Mouse (Mus musculus): ENCODE data around the gene Mettl7a2. TPM values are rescaled to one million over a fixed set of nuclear protein-coding genes. Genes with fewer than 3 reads are reported as not detected.

Gene Mettl7a2
- polyA plus RNA-seq, 1 experiment from 2014 or later = not detected

- no peak overlapping the region for H3K27ac ChIP-seq (ENCODE audit: low read length)
- no peak overlapping the region for H3K4me3 ChIP-seq (replicated peaks; ENCODE audit: low read length)
- H3K27me3 ChIP-seq (ENCODE audit: control insufficient read depth, insufficient read depth, low read length) = no peaks in the 10 kb centered on the region
- 78% methylated on average over 17 of the region's 17 CpGs for WGBS
- no peak overlapping the region for H3K9ac ChIP-seq (ENCODE audit: low read length)
- ATAC-seq (ENCODE audit: insufficient read depth, low FRiP score) = no peak
- H3K4me2 ChIP-seq (ENCODE audit: low read depth, low read length) = no peak overlapping the region
- no peaks in the 10 kb centered on the region for H3K9me3 ChIP-seq (replicated peaks; ENCODE audit: control insufficient read depth, low read length)
- no peaks in the 10 kb centered on the region for H3K36me3 ChIP-seq (ENCODE audit: control insufficient read depth, insufficient read depth, low read length)
- H3K4me1 ChIP-seq (ENCODE audit: control insufficient read depth, insufficient read depth, low read length) = no peaks in the 10 kb centered on the region
Observed at GRCm38 (mm10) chr15:100387544-100388223, 34.7 kb downstream of the Mettl7a2 start.

DNA sequence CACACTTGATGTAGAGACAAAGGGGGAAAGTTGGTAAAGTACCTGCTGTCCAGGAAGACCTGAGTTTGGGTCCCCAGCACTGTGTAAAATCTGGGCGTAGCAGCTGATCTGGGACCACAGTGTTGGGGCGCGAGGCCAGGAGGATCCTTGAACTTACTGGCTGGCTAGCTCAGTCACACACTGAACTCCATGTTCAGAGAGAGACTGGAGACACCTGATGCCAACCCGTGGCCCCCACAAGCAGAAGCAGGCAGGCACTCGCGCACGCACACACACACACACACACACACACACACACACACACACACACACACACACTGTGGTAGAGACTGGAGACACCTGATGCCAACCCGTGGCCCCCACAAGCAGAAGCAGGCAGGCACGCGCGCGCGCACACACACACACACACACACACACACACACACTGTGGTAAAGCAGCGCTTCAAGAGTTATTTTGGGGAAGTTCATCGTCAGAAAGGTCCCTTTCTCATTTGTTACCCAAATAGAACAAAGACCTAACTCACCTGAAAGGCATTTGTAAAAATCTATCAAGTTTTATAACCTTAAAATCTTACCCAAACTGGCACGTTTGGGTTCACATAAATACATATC, 35.3 kb downstream of the Mettl7a2 start:
- WGBS = 80% methylated on average over 16 of the region's 16 CpGs
- Histone ChIP-seq H3K4me3 (replicated peaks; ENCODE audit: low read length) (no peak overlapping the region), H3K27ac (ENCODE audit: low read length) (no peak overlapping the region), H3K9me3 (replicated peaks; ENCODE audit: control insufficient read depth, low read length) (no peaks in the 10 kb centered on the region), H3K4me2 (ENCODE audit: low read depth, low read length) (no peak overlapping the region), H3K4me1 (ENCODE audit: control insufficient read depth, insufficient read depth, low read length) (no peaks in the 10 kb centered on the region), H3K27me3 (ENCODE audit: control insufficient read depth, insufficient read depth, low read length) (no peaks in the 10 kb centered on the region), H3K36me3 (ENCODE audit: control insufficient read depth, insufficient read depth, low read length) (0 out of 2 replicates have a peak, but pooled peaks cover 3% of the 10 kb centered on the region), H3K9ac (ENCODE audit: low read length) (no peak overlapping the region)
- no peak for ATAC-seq (ENCODE audit: insufficient read depth, low FRiP score)

GRCm38 (mm10) chr15:100388886-100389285, 35.9 kb downstream of the Mettl7a2 start:
- no peak overlapping the region for H3K4me3 ChIP-seq (replicated peaks; ENCODE audit: low read length)

DNA sequence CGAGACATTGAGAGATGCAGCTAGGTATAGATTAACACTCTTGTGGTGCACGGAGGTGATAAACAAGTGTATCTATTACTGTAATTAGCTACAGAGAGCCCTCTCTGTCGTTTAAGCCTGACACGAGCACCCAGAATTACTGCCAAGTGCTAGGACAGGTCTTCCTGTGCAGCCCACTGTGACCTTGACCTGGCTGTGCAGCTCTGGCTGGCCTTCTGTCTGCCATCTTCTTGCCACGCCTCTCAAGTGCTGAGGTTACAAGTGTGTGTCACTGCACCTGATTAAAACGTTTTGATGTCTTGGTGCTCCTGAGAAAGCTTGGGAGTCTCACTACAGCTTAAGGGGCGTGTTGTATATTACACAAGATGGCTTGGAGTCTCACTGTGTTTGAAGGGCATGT, 38.1 kb downstream of the Mettl7a2 start:
- Histone ChIP-seq H3K4me1 (ENCODE audit: control insufficient read depth, insufficient read depth, low read length) (no peaks in the 10 kb centered on the region), H3K9ac (ENCODE audit: low read length) (no peak overlapping the region), H3K4me3 (replicated peaks; ENCODE audit: low read length) (no peak overlapping the region), H3K36me3 (ENCODE audit: control insufficient read depth, insufficient read depth, low read length) (peaks cover 23% of the 10 kb centered on the region; the same call in 1 of the 2 replicates), H3K27me3 (ENCODE audit: control insufficient read depth, insufficient read depth, low read length) (no peaks in the 10 kb centered on the region), H3K27ac (ENCODE audit: low read length) (no peak overlapping the region), H3K9me3 (replicated peaks; ENCODE audit: control insufficient read depth, low read length) (no peaks in the 10 kb centered on the region), H3K4me2 (ENCODE audit: low read depth, low read length) (no peak overlapping the region)
- WGBS = 63% methylated on average over 7 of the region's 7 CpGs
- no peak for ATAC-seq (ENCODE audit: insufficient read depth, low FRiP score)

More at GRCm38 (mm10) chr15:100388886-100389285, 35.9 kb downstream of the Mettl7a2 start:
- Histone ChIP-seq H3K9ac (ENCODE audit: low read length) (no peak overlapping the region), H3K4me2 (ENCODE audit: low read depth, low read length) (no peak overlapping the region), H3K9me3 (replicated peaks; ENCODE audit: control insufficient read depth, low read length) (no peaks in the 10 kb centered on the region), H3K36me3 (ENCODE audit: control insufficient read depth, insufficient read depth, low read length) (0 out of 2 replicates have a peak, but pooled peaks cover 8% of the 10 kb centered on the region), H3K27me3 (ENCODE audit: control insufficient read depth, insufficient read depth, low read length) (no peaks in the 10 kb centered on the region), H3K27ac (ENCODE audit: low read length) (no peak overlapping the region), H3K4me1 (ENCODE audit: control insufficient read depth, insufficient read depth, low read length) (no peaks in the 10 kb centered on the region)
- no peak for ATAC-seq (ENCODE audit: insufficient read depth, low FRiP score)
- 60% methylated on average over 9 of the region's 9 CpGs for WGBS

DNA sequence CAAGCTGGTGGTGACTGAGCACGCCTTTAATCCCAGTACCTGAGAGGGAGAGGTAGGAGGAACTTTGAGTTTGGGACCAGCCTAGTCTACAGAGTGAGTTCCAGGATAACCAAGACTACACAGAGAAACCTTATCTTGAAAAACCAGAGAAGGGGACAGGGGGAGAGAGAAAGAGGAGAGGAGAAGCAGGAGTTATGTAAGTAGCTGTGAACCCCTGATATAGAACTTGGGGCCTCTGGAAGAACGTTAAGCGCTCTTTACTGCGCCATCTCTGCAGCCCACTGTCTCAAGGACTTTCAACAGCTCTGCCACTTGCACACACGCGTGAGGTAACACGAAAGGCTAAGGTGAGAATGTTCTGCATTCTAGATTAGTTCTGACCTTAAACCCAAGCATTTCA, 38.6 kb downstream of the Mettl7a2 start:
- H3K4me1 ChIP-seq (ENCODE audit: control insufficient read depth, insufficient read depth, low read length) = no peaks in the 10 kb centered on the region
- no peak overlapping the region for H3K27ac ChIP-seq (ENCODE audit: low read length)
- H3K9me3 ChIP-seq (replicated peaks; ENCODE audit: control insufficient read depth, low read length) = no peaks in the 10 kb centered on the region
- H3K4me2 ChIP-seq (ENCODE audit: low read depth, low read length) = no peak overlapping the region
- H3K4me3 ChIP-seq (replicated peaks; ENCODE audit: low read length) = no peak overlapping the region
- H3K36me3 ChIP-seq (ENCODE audit: control insufficient read depth, insufficient read depth, low read length) = peaks cover 26% of the 10 kb centered on the region; the same call in 1 of the 2 replicates
- H3K9ac ChIP-seq (ENCODE audit: low read length) = no peak overlapping the region
- whole genome bisulfite sequencing = 90% methylated on average over 7 of the region's 7 CpGs
- no peak for ATAC-seq (ENCODE audit: insufficient read depth, low FRiP score)
- H3K27me3 ChIP-seq (ENCODE audit: control insufficient read depth, insufficient read depth, low read length) = no peaks in the 10 kb centered on the region

DNA sequence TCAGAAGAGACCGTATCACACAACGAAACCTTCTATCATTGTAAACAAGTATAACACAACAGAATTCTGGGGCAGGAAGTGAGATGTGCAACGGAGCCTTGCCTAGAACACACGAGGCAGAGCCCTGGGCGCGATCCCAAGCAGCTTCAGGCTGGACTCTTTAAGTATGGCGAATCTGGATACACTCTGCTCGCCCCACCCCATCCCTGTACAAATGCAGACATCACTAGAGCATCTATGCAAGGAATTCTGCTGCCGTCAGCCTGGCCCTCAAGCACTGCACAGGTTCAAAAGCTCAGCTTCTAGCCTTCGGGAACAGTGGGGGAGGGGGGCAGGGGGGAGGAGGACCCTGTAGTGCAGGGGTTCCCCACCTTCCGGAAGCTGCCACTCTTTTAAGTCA, 40.0 kb downstream of the Mettl7a2 start:
- Histone ChIP-seq H3K27me3 (ENCODE audit: control insufficient read depth, insufficient read depth, low read length) (no peaks in the 10 kb centered on the region), H3K9me3 (replicated peaks; ENCODE audit: control insufficient read depth, low read length) (no peaks in the 10 kb centered on the region), H3K9ac (ENCODE audit: low read length) (no peak overlapping the region), H3K4me1 (ENCODE audit: control insufficient read depth, insufficient read depth, low read length) (no peaks in the 10 kb centered on the region), H3K27ac (ENCODE audit: low read length) (no peak overlapping the region), H3K36me3 (ENCODE audit: control insufficient read depth, insufficient read depth, low read length) (peaks cover 26% of the 10 kb centered on the region; the same call in 1 of the 2 replicates), H3K4me3 (replicated peaks; ENCODE audit: low read length) (no peak overlapping the region), H3K4me2 (ENCODE audit: low read depth, low read length) (no peak overlapping the region)
- 87% methylated on average over 11 of the region's 11 CpGs for WGBS
- ATAC-seq (ENCODE audit: insufficient read depth, low FRiP score) = no peak

- Histone ChIP-seq H3K4me3 (replicated peaks; ENCODE audit: low read length) (no peak overlapping the region), H3K9me3 (replicated peaks; ENCODE audit: control insufficient read depth, low read length) (no peaks in the 10 kb centered on the region), H3K4me1 (ENCODE audit: control insufficient read depth, insufficient read depth, low read length) (no peaks in the 10 kb centered on the region), H3K4me2 (ENCODE audit: low read depth, low read length) (no peak overlapping the region), H3K9ac (ENCODE audit: low read length) (no peak overlapping the region), H3K27ac (ENCODE audit: low read length) (no peak overlapping the region), H3K36me3 (ENCODE audit: control insufficient read depth, insufficient read depth, low read length) (peaks cover 36% of the 10 kb centered on the region), H3K27me3 (ENCODE audit: control insufficient read depth, insufficient read depth, low read length) (no peaks in the 10 kb centered on the region)
- ATAC-seq (ENCODE audit: insufficient read depth, low FRiP score) = no peak
- WGBS = 92% methylated on average over 3 of the region's 3 CpGs
Observed at GRCm38 (mm10) chr15:100395561-100395960, 42.6 kb downstream of the Mettl7a2 start.

- Histone ChIP-seq H3K4me3 (replicated peaks; ENCODE audit: low read length) (no peak overlapping the region), H3K9me3 (replicated peaks; ENCODE audit: control insufficient read depth, low read length) (no peaks in the 10 kb centered on the region), H3K9ac (ENCODE audit: low read length) (no peak overlapping the region), H3K27me3 (ENCODE audit: control insufficient read depth, insufficient read depth, low read length) (no peaks in the 10 kb centered on the region), H3K4me1 (ENCODE audit: control insufficient read depth, insufficient read depth, low read length) (no peaks in the 10 kb centered on the region), H3K36me3 (ENCODE audit: control insufficient read depth, insufficient read depth, low read length) (peaks cover 25% of the 10 kb centered on the region), H3K4me2 (ENCODE audit: low read depth, low read length) (no peak overlapping the region), H3K27ac (ENCODE audit: low read length) (no peak overlapping the region)
- WGBS = 84% methylated on average over 16 of the region's 16 CpGs
- ATAC-seq (ENCODE audit: insufficient read depth, low FRiP score) = no peak; the same call in 1 of the 2 replicates
Observed at GRCm38 (mm10) chr15:100400592-100401250, 47.7 kb downstream of the Mettl7a2 start.

DNA sequence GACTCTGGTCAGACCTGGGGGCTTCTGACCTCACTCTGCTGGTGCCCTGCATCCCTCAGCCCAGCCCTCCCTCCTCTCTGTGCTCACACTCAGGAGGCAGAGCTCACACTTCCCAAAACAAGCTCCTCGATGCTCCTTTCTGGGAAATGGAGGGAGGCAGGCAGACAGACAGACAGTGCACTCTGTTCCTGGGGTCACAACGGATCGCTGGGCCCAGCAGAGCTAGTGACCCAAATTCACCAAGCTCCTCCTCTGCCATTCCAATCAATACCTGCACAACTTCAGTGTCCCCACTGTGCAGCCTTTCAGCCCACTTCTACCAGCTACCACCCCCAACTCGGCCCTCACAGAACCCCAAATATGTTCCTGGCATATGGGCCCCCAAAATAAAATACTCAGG, 48.8 kb downstream of the Mettl7a2 start:
- Histone ChIP-seq H3K36me3 (ENCODE audit: control insufficient read depth, insufficient read depth, low read length) (peaks cover 19% of the 10 kb centered on the region; the same call in 1 of the 2 replicates), H3K27ac (ENCODE audit: low read length) (no peak overlapping the region), H3K27me3 (ENCODE audit: control insufficient read depth, insufficient read depth, low read length) (no peaks in the 10 kb centered on the region), H3K9ac (ENCODE audit: low read length) (no peak overlapping the region), H3K4me1 (ENCODE audit: control insufficient read depth, insufficient read depth, low read length) (no peaks in the 10 kb centered on the region), H3K4me3 (replicated peaks; ENCODE audit: low read length) (no peak overlapping the region), H3K4me2 (ENCODE audit: low read depth, low read length) (no peak overlapping the region), H3K9me3 (replicated peaks; ENCODE audit: control insufficient read depth, low read length) (no peaks in the 10 kb centered on the region)
- no peak for ATAC-seq (ENCODE audit: insufficient read depth, low FRiP score)
- WGBS = 87% methylated on average over 4 of the region's 4 CpGs
